Mouse (Mus musculus) gastrocnemius, postnatal 10 days (tissue): ENCODE measurements at regions not wholly inside any gene's neighbourhood (a gene's known extent, or its start where the extent isn't known, plus 50 kb on each side); places are given as distances from the start of the nearest gene placed in this dataset.

ENCODE experiments used
- DNase-seq: peaks from one replicate; pipeline ENCODE4 v3.0.0; 2021; ENCODE audit warnings: mixed read lengths

- DNase-seq = no peak
These were observed 411.9 kb upstream of the Gm765 start for GRCm38 (mm10) chr6:98754487-98754886.

GRCm38 (mm10) chr6:98748618-98749017 is 406.1 kb upstream of the Gm765 start:
- no peak for DNase-seq

GRCm38 (mm10) chr6:98746976-98747375 is 404.4 kb upstream of the Gm765 start:
- DNase-seq = no peak

GRCm38 (mm10) chr6:98740447-98740846 is 397.9 kb upstream of the Gm765 start:
- DNase-seq = no peak

GRCm38 (mm10) chr6:98731010-98731530 is 388.5 kb upstream of the Gm765 start:
- DNase-seq = no peak

- no peak for DNase-seq
These were observed 384.1 kb upstream of the Gm765 start for GRCm38 (mm10) chr6:98726605-98727144.

- no peak for DNase-seq
These were observed 362.5 kb upstream of the Gm765 start for GRCm38 (mm10) chr6:98704887-98705622.

- DNase-seq = no peak
These were observed 355.0 kb upstream of the Gm765 start for GRCm38 (mm10) chr6:98697571-98697970.

GRCm38 (mm10) chr6:98693411-98693810 is 350.9 kb upstream of the Gm765 start:
- no peak for DNase-seq

GRCm38 (mm10) chr6:98690133-98690532 is 347.6 kb upstream of the Gm765 start:
- DNase-seq = no peak

- no peak for DNase-seq
These were observed 346.8 kb upstream of the Gm765 start for GRCm38 (mm10) chr6:98689395-98689794.

GRCm38 (mm10) chr6:98688624-98689023 is 346.1 kb upstream of the Gm765 start:
- DNase-seq = no peak

GRCm38 (mm10) chr6:98666388-98666989 is 323.9 kb upstream of the Gm765 start:
- DNase-seq = no peak

GRCm38 (mm10) chr6:98651827-98652226 is 309.3 kb upstream of the Gm765 start:
- no peak for DNase-seq

GRCm38 (mm10) chr6:98651315-98651714 is 308.8 kb upstream of the Gm765 start:
- no peak for DNase-seq

- DNase-seq = no peak
These were observed 297.8 kb upstream of the Gm765 start for GRCm38 (mm10) chr6:98640316-98640715.

GRCm38 (mm10) chr6:98635816-98636215 is 293.3 kb upstream of the Gm765 start:
- DNase-seq = no peak

- peak; percentile 6 for DNase-seq
These were observed 289.9 kb upstream of the Gm765 start for GRCm38 (mm10) chr6:98632278-98633063.

GRCm38 (mm10) chr6:98631269-98631668 is 288.7 kb upstream of the Gm765 start:
- no peak for DNase-seq

GRCm38 (mm10) chr6:98629646-98630045 is 287.1 kb upstream of the Gm765 start:
- DNase-seq = no peak

GRCm38 (mm10) chr6:98626435-98626834 is 283.9 kb upstream of the Gm765 start:
- DNase-seq = no peak

GRCm38 (mm10) chr6:98620886-98621285 is 278.3 kb upstream of the Gm765 start:
- DNase-seq = no peak

GRCm38 (mm10) chr6:98613030-98613429 is 270.5 kb upstream of the Gm765 start:
- no peak for DNase-seq
